In the genomic region with DNA sequence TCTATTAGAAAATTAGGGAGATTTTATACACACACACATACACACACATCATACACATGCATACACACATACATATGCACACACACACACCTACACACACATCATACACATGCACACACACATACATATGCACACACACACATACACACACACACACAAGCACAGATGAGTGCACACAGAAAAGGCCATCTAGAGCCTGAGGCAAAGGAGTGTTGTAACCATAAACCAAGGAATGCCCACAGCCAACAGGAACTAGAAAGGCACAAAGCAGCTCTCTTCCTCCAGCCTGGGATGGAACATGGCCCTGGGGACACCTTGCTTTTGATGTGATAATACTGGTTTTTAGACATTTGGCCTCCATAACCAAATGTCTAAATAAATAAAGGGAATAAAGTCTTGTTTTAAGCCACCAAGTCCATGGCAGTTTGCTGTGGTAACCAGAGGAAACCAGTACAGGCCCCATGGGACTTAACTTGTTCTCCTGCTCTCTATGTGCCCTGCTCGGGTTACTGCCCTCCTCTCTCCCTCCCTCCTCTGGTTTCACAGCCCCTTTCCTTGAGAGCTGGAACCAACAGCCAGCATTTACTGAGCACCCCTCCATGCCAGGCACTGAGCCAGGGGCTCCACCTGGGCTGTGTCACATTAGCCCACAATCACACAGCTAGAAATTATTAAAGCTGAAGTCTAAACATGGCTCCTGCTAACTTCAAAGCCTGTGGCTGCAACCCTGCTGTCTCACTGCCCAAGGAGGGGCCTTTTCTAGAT, we compare ENCODE assay signal across 8 mouse cellular contexts. TPM values are rescaled to one million over a fixed set of nuclear protein-coding genes. Genes with fewer than 3 reads are reported as not detected.
DNase-seq lines count a peak whose midpoint lies in the region; ATAC-seq lines count a peak whose summit lies in the region.

No protein-coding gene starts in this region.

- no peak overlapping the region for H3K4me2 ChIP-seq in hindbrain, embryonic 12.5 days (replicated peaks)
- H3K4me2 ChIP-seq in limb, embryonic 15.5 days, result no peak overlapping the region

- DNase-seq in cerebellum, adult 9-10 months, result peak; percentile 11
- DNase-seq in cerebellum, adult 18-20 months, result no peak
- DNase-seq in urinary bladder, postnatal 14 days (ENCODE audit: low spot score), result peak; percentile 36
- no peak for DNase-seq in urinary bladder, adult 2 months (ENCODE audit: low spot score)
- DNase-seq in yolk sac, embryonic 10.5 days (ENCODE audit: low spot score), result no peak

- no peak for ATAC-seq in hindbrain, embryonic 12.5 days (ENCODE audit: low FRiP score)
- ATAC-seq in limb, embryonic 15.5 days (ENCODE audit: insufficient number of reproducible peaks, low FRiP score, low TSS enrichment, low read depth), result peak; percentile 61
- ATAC-seq in activated CD4-positive, CD25-positive, alpha-beta regulatory T cell, adult 4 months, result no peak

- H3K4me3 ChIP-seq in hindbrain, embryonic 12.5 days, result no peak overlapping the region
- no peak overlapping the region for H3K4me3 ChIP-seq in limb, embryonic 15.5 days

- no peaks in the 10 kb centered on the region for H3K27me3 ChIP-seq in hindbrain, embryonic 12.5 days
- H3K27me3 ChIP-seq in limb, embryonic 15.5 days, result no peaks in the 10 kb centered on the region

- H3K27ac ChIP-seq in hindbrain, embryonic 12.5 days, result 0 out of 2 replicates have a peak overlapping the region, but pooled peaks have one; percentile 17
- H3K27ac ChIP-seq in limb, embryonic 15.5 days, result peak overlapping the region; percentile 67

- H3K4me1 ChIP-seq in hindbrain, embryonic 12.5 days, result peaks cover 13% of the 10 kb centered on the region; the same call in 1 of the 2 replicates
- H3K4me1 ChIP-seq in limb, embryonic 15.5 days, result peaks cover 33% of the 10 kb centered on the region

- 20% methylated on average over 1 of the region's 1 CpGs for WGBS in hindbrain, embryonic 12.5 days
- WGBS in limb, embryonic 15.5 days, result 0% methylated on average over 1 of the region's 1 CpGs

- no peak overlapping the region; the same call in 1 of the 2 replicates for H3K9ac ChIP-seq in hindbrain, embryonic 12.5 days
- no peak overlapping the region for H3K9ac ChIP-seq in limb, embryonic 15.5 days

- H3K9me3 ChIP-seq in hindbrain, embryonic 12.5 days (replicated peaks), result no peaks in the 10 kb centered on the region
- H3K9me3 ChIP-seq in limb, embryonic 15.5 days, result no peaks in the 10 kb centered on the region

- H3K36me3 ChIP-seq in hindbrain, embryonic 12.5 days, result no peaks in the 10 kb centered on the region
- H3K36me3 ChIP-seq in limb, embryonic 15.5 days, result no peaks in the 10 kb centered on the region

RNA-seq across cellular contexts. Expression of a gene that starts 46.3 kb away (rescaled TPM):
- polyA plus RNA-seq in urinary bladder, adult 2 months (2012; rRNA removed), result 446 and 557 TPM in 2 replicates
- polyA plus RNA-seq in hindbrain, embryonic 12.5 days (2016; fragmentation: Nextera tagmentation; extraction: Ambion mirVana), result 196 and 215 TPM in 2 replicates
- polyA plus RNA-seq in limb, embryonic 15.5 days (2015; fragmentation: Nextera tagmentation; extraction: Ambion mirVana), result 183 and 188 TPM in 2 replicates
- polyA plus RNA-seq in activated CD4-positive, CD25-positive, alpha-beta regulatory T cell, adult 4 months (2017; shearing (Covaris generic)), result 100 to 1,000 TPM in 1 of 2 experiments, 10 to 100 TPM in 1; 85.8 to 154 TPM

Comparison
In these comparisons a context has a peak if more than half of its experiments do, and no peak if none do; other contexts are left out.
1. DNase-seq: peak in cerebellum, adult 9-10 months (single experiment) and urinary bladder, postnatal 14 days (single experiment); none in cerebellum, adult 18-20 months (0 of 2), urinary bladder, adult 2 months (single experiment) and yolk sac, embryonic 10.5 days (single experiment).